ENCODE assay signal across 8 mouse cellular contexts in genomic region chr6:72096669-72097068, GRCm38 (mm10). TPM values are rescaled to one million over a fixed set of nuclear protein-coding genes. Genes with fewer than 3 reads are reported as not detected.
DNase-seq lines count a peak whose midpoint lies in the region; ATAC-seq and TF ChIP-seq lines count a peak whose summit lies in the region.

No protein-coding gene starts in this region.

- ATAC-seq in heart, embryonic 15.5 days (replicated peaks; ENCODE audit: insufficient number of reproducible peaks, insufficient read depth, low FRiP score, low read depth), result no peak
- ATAC-seq in G1E (ENCODE audit: extremely low read depth, insufficient number of reproducible peaks, low FRiP score, poor library complexity, severe bottlenecking), result no peak
- ATAC-seq in forebrain, postnatal 0 days, result no peak

- H3K36me3 ChIP-seq in heart, embryonic 15.5 days, result no peaks in the 10 kb centered on the region
- peaks cover 20% of the 10 kb centered on the region for H3K36me3 ChIP-seq in G1E (replicated peaks)
- no peaks in the 10 kb centered on the region for H3K36me3 ChIP-seq in forebrain, postnatal 0 days (ENCODE audit: insufficient read depth)
- no peaks in the 10 kb centered on the region for H3K36me3 ChIP-seq in macrophage (ENCODE audit: inconsistent target)

- H3K9ac ChIP-seq in heart, embryonic 15.5 days, result no peak overlapping the region
- no peak overlapping the region for H3K9ac ChIP-seq in forebrain, postnatal 0 days

- peak overlapping the region; percentile 95 for H3K4me2 ChIP-seq in heart, embryonic 15.5 days
- peak overlapping the region; percentile 66 for H3K4me2 ChIP-seq in forebrain, postnatal 0 days (ENCODE audit: low read depth)

- H3K79me2 ChIP-seq in macrophage (ENCODE audit: inconsistent target), result peaks cover 44% of the 10 kb centered on the region

- H3K9me3 ChIP-seq in heart, embryonic 15.5 days (replicated peaks), result no peaks in the 10 kb centered on the region
- H3K9me3 ChIP-seq in G1E (replicated peaks), result no peaks in the 10 kb centered on the region
- H3K9me3 ChIP-seq in forebrain, postnatal 0 days (ENCODE audit: low read length), result no peaks in the 10 kb centered on the region

- H3K27me3 ChIP-seq in heart, embryonic 15.5 days, result no peaks in the 10 kb centered on the region
- no peaks in the 10 kb centered on the region for H3K27me3 ChIP-seq in G1E (ENCODE audit: insufficient read depth, low read length)
- no peaks in the 10 kb centered on the region for H3K27me3 ChIP-seq in forebrain, postnatal 0 days (ENCODE audit: insufficient read depth, low read length)

- H3K4me3 ChIP-seq in heart, embryonic 15.5 days, result peak overlapping the region; percentile 80
- H3K4me3 ChIP-seq in G1E (ENCODE audit: low read depth, low read length), result peak overlapping the region; percentile 99
- peak overlapping the region; percentile 57 for H3K4me3 ChIP-seq in forebrain, postnatal 0 days (ENCODE audit: low read depth, low read length)
- peak overlapping the region; percentile 52 for H3K4me3 ChIP-seq in macrophage (ENCODE audit: inconsistent target)

- H3K4me1 ChIP-seq in heart, embryonic 15.5 days (replicated peaks), result peaks cover 51% of the 10 kb centered on the region
- H3K4me1 ChIP-seq in G1E (ENCODE audit: insufficient read depth, low read depth, low read length), result peaks cover 62% of the 10 kb centered on the region
- H3K4me1 ChIP-seq in forebrain, postnatal 0 days (ENCODE audit: insufficient read depth), result peaks cover 6% of the 10 kb centered on the region

- no peak for TF ChIP-seq CTCF in G1E (IDR thresholded peaks at IDR 0.05; ENCODE audit: low read depth, low read length)
- TF ChIP-seq CTCF in forebrain, postnatal 0 days (IDR thresholded peaks at IDR 0.05; ENCODE audit: low read depth), result no peak

- no peak for DNase-seq in heart, postnatal 4 days
- DNase-seq in G1E (ENCODE audit: low spot score), result no peak
- DNase-seq in forebrain, postnatal 0 days, result no peak
- no peak for DNase-seq in adipocyte (ENCODE audit: low spot score)
- DNase-seq in urinary bladder, postnatal 10 days (ENCODE audit: low spot score), result no peak
- no peak for DNase-seq in adrenal gland, postnatal 25 days

- peak overlapping the region; percentile 84 for H3K27ac ChIP-seq in heart, embryonic 15.5 days
- H3K27ac ChIP-seq in forebrain, postnatal 0 days (ENCODE audit: low read depth, low read length), result no peak overlapping the region
- H3K27ac ChIP-seq in macrophage, result peak overlapping the region; percentile 57

- WGBS in heart, embryonic 15.5 days, result 39% methylated on average over 8 of the region's 8 CpGs
- WGBS in forebrain, postnatal 0 days, result 54% methylated on average over 8 of the region's 8 CpGs
- 44% methylated on average over 8 of the region's 8 CpGs for WGBS in macrophage (ENCODE audit: missing documents)

RNA-seq across cellular contexts. Expression of gene St3gal5, which starts 0.7 kb away (rescaled TPM):
- 43.3 and 48.2 TPM in 2 replicates for polyA plus RNA-seq in heart, embryonic 15.5 days (2015; fragmentation: Nextera tagmentation; extraction: Ambion mirVana)
- 10 to 100 TPM; 33.5 to 37.6 TPM for total RNA-seq in heart, postnatal 4 days (2021)
- total RNA-seq in G1E (2014; fragmentation: Nextera tagmentation), result 95.2 and 107 TPM in 2 replicates
- 46.8 and 51.0 TPM in 2 replicates for total RNA-seq in G1E (2017)
- polyA plus RNA-seq in G1E (2012), result 62.8 and 70.0 TPM in 2 replicates
- total RNA-seq in forebrain, postnatal 0 days (2014; rRNA removed), result 16.5 and 17.5 TPM in 2 replicates
- 26.0 and 53.4 TPM in 2 replicates for polyA plus RNA-seq in forebrain, postnatal 0 days (2015; fragmentation: Nextera tagmentation; extraction: Ambion mirVana)
- total RNA-seq in macrophage (2018; cell fraction: chromatin; rRNA removed), result 100 to 1,000 TPM in 2 of 26 experiments, 10 to 100 TPM in 21, 1 to 10 TPM in 3; 6.6 to 157 (median 26.2) TPM
- 100 to 1,000 TPM in 1 of 26 experiments, 10 to 100 TPM in 25; 16.9 to 133 (median 47.2) TPM for total RNA-seq in macrophage (2018; cell fraction: cytosol; rRNA removed)
- total RNA-seq in macrophage (2018; cell fraction: nucleus; rRNA removed), result 100 to 1,000 TPM in 4 of 26 experiments, 10 to 100 TPM in 22; 13.1 to 212 (median 57.6) TPM
- polyA plus RNA-seq in macrophage (2018), result 13.3 to 105 TPM (median 18.9 TPM) in 3 replicates
- 93.4 and 102 TPM in 2 replicates for total RNA-seq in adrenal gland, postnatal 25 days (2021)
